Mouse (Mus musculus) heart, embryonic 16.5 days (tissue): ENCODE measurements around the gene Bex1. TPM values are rescaled to one million over a fixed set of nuclear protein-coding genes. Genes with fewer than 3 reads are reported as not detected.

Source experiments
- ATAC-seq: fragments of 200-750 bp; cut with Nextera tagmentation; replicated peaks from 2 replicates; pipeline ENCODE4 v1.8.0; 2017; ENCODE audit warnings: moderate number of reproducible peaks; ENCODE audit not compliant: insufficient read depth, low FRiP score; ENCODE audit errors: extremely low read depth
- H3K27ac ChIP-seq: fragments of 300-500 bp; sonication (generic); 2 replicates; pipeline ENCODE4 v1.5.1; 2014; ENCODE audit warnings: mild to moderate bottlenecking, low read length, control low read depth, moderate library complexity
- H3K27me3 ChIP-seq: fragments of 300-500 bp; sonication (generic); 2 replicates; pipeline ENCODE4 v1.6.1; 2014; ENCODE audit warnings: low read length, mixed read lengths; ENCODE audit not compliant: control insufficient read depth, insufficient read depth
- H3K36me3 ChIP-seq: fragments of 300-500 bp; sonication (generic); 2 replicates; pipeline ENCODE4 v1.6.1; 2014; ENCODE audit not compliant: control insufficient read depth, insufficient read depth
- H3K4me1 ChIP-seq: fragments of 300-500 bp; sonication (generic); 2 replicates; pipeline ENCODE4 v1.6.1; 2014; ENCODE audit warnings: low read length, mixed read lengths; ENCODE audit not compliant: control insufficient read depth, insufficient read depth
- H3K4me2 ChIP-seq: fragments of 300-500 bp; sonication (generic); 2 replicates; pipeline ENCODE4 v1.6.1; 2014; ENCODE audit warnings: low read depth, mild to moderate bottlenecking, control low read depth, low read length
- H3K4me3 ChIP-seq: fragments of 300-500 bp; sonication (generic); 2 replicates; pipeline ENCODE4 v1.5.1; 2014; ENCODE audit warnings: mild to moderate bottlenecking, control low read depth, low read length
- H3K9ac ChIP-seq: fragments of 300-500 bp; sonication (generic); 2 replicates; pipeline ENCODE4 v1.6.1; 2014; ENCODE audit warnings: low read length, control low read depth
- H3K9me3 ChIP-seq: fragments of 300-500 bp; sonication (generic); replicated peaks from 2 replicates; pipeline ENCODE4 v1.6.1; 2016; ENCODE audit warnings: low read length; ENCODE audit not compliant: control insufficient read depth
- WGBS: fragments of 180-500 bp; shearing (Covaris S2); extraction: QIAGEN DNeasy Blood & Tissue Kit; methylation state at CpG from one replicate; pipeline ENCODE4 v1.1.7; 2014; 5-methylcytosine and 5-hydroxymethylcytosine counted together
- polyA plus RNA-seq: library from polyadenylated mRNA; unstranded; fragments of >200 nt; fragmentation: Nextera tagmentation; extraction: Ambion mirVana; gene quantifications from 2 replicates; pipeline ENCODE4 v1.2.1, GENCODE M21; 2015

Bex1 gene
- polyA plus RNA-seq, 1 experiment from 2014 or later = 225 TPM

GRCm38 (mm10) chrX:136227768-136228167 is 12.5 kb upstream of the Bex1 start:
- Histone ChIP-seq H3K4me2 (no peak overlapping the region), H3K9me3 (no peaks in the 10 kb centered on the region), H3K9ac (no peak overlapping the region), H3K27me3 (no peaks in the 10 kb centered on the region), H3K4me1 (peaks cover 4% of the 10 kb centered on the region), H3K27ac (peak overlapping the region; percentile 40), H3K4me3 (no peak overlapping the region), H3K36me3 (no peaks in the 10 kb centered on the region)
- 36% methylated on average over 5 of the region's 5 CpGs for WGBS
- ATAC-seq = peak; percentile 67; the same call in 1 of the 2 replicates

- Histone ChIP-seq H3K4me2 (no peak overlapping the region), H3K4me1 (peaks cover 7% of the 10 kb centered on the region), H3K9ac (no peak overlapping the region), H3K27ac (peak overlapping the region; percentile 55; the same call in 1 of the 2 replicates), H3K9me3 (no peaks in the 10 kb centered on the region), H3K27me3 (no peaks in the 10 kb centered on the region), H3K36me3 (no peaks in the 10 kb centered on the region), H3K4me3 (no peak overlapping the region)
- WGBS = 55% methylated on average over 6 of the region's 6 CpGs
- peak; percentile 58; the same call in 1 of the 2 replicates for ATAC-seq
Observed at GRCm38 (mm10) chrX:136223714-136224113, 8.4 kb upstream of the Bex1 start.

- 33% methylated on average over 1 of the region's 1 CpGs for WGBS
- Histone ChIP-seq H3K27ac (peak overlapping the region; percentile 74), H3K9me3 (no peaks in the 10 kb centered on the region), H3K4me3 (no peak overlapping the region), H3K4me1 (peaks cover 3% of the 10 kb centered on the region; the same call in 1 of the 2 replicates), H3K36me3 (no peaks in the 10 kb centered on the region), H3K9ac (no peak overlapping the region), H3K4me2 (no peak overlapping the region), H3K27me3 (no peaks in the 10 kb centered on the region)
- ATAC-seq = no peak
Observed at GRCm38 (mm10) chrX:136216303-136216702, 990 bp upstream of the Bex1 start.

- no peaks in the 10 kb centered on the region for H3K36me3 ChIP-seq
- WGBS = 61% methylated on average over 2 of the region's 2 CpGs
- H3K4me1 ChIP-seq = no peaks in the 10 kb centered on the region
- no peak overlapping the region for H3K4me2 ChIP-seq
- no peaks in the 10 kb centered on the region for H3K9me3 ChIP-seq
- H3K9ac ChIP-seq = no peak overlapping the region
- no peak for ATAC-seq
- no peaks in the 10 kb centered on the region for H3K27me3 ChIP-seq
- H3K4me3 ChIP-seq = no peak overlapping the region
- no peak overlapping the region for H3K27ac ChIP-seq
Observed at GRCm38 (mm10) chrX:136213396-136213795, 1.9 kb downstream of the Bex1 start.

GRCm38 (mm10) chrX:136204406-136204805 is 10.9 kb downstream of the Bex1 start:
- ATAC-seq = no peak
- H3K27ac ChIP-seq = no peak overlapping the region
- H3K9ac ChIP-seq = no peak overlapping the region
- no peaks in the 10 kb centered on the region for H3K4me1 ChIP-seq
- H3K27me3 ChIP-seq = no peaks in the 10 kb centered on the region
- no peaks in the 10 kb centered on the region for H3K9me3 ChIP-seq
- WGBS = 71% methylated on average over 6 of the region's 6 CpGs
- H3K4me3 ChIP-seq = no peak overlapping the region
- H3K36me3 ChIP-seq = no peaks in the 10 kb centered on the region
- no peak overlapping the region for H3K4me2 ChIP-seq

- H3K4me3 ChIP-seq = peak within 1 kb of the TSS; percentile 54
- no peaks in the 10 kb centered on the region for H3K27me3 ChIP-seq
- peak; percentile 52; the same call in 1 of the 2 replicates for ATAC-seq
- WGBS = 10% methylated on average over 9 of the region's 9 CpGs
- no peaks in the 10 kb centered on the region for H3K4me1 ChIP-seq
- H3K36me3 ChIP-seq = no peaks in the 10 kb centered on the region
- H3K27ac ChIP-seq = peak within 1 kb of the TSS; percentile 59
- peak within 1 kb of the TSS; percentile 63 for H3K9ac ChIP-seq
- no peaks in the 10 kb centered on the region for H3K9me3 ChIP-seq
- H3K4me2 ChIP-seq = peak within 1 kb of the TSS; percentile 64
Observed at GRCm38 (mm10) chrX:136203664-136204066, 11.6 kb downstream of the Bex1 start, which contains the start of gene Tceal5. TSS of gene Tceal5 (minus strand) at chrX:136203876.

GRCm38 (mm10) chrX:136203257-136203656 is 12.1 kb downstream of the Bex1 start:
- Histone ChIP-seq H3K9ac (peak overlapping the region; percentile 63), H3K4me3 (peak overlapping the region; percentile 54), H3K36me3 (no peaks in the 10 kb centered on the region), H3K4me1 (no peaks in the 10 kb centered on the region), H3K27ac (peak overlapping the region; percentile 59), H3K27me3 (no peaks in the 10 kb centered on the region), H3K9me3 (no peaks in the 10 kb centered on the region), H3K4me2 (peak overlapping the region; percentile 64)
- WGBS = 14% methylated on average over 7 of the region's 7 CpGs
- ATAC-seq = no peak; the same call in 1 of the 2 replicates

- Histone ChIP-seq H3K4me3 (no peak overlapping the region), H3K4me2 (no peak overlapping the region), H3K4me1 (no peaks in the 10 kb centered on the region), H3K27ac (no peak overlapping the region), H3K27me3 (no peaks in the 10 kb centered on the region), H3K9me3 (no peaks in the 10 kb centered on the region), H3K9ac (no peak overlapping the region), H3K36me3 (no peaks in the 10 kb centered on the region)
- no peak for ATAC-seq
- 33% methylated on average over 1 of the region's 1 CpGs for WGBS
Observed at GRCm38 (mm10) chrX:136196873-136197272, 18.4 kb downstream of the Bex1 start.

GRCm38 (mm10) chrX:136195193-136195944 is 19.9 kb downstream of the Bex1 start:
- Histone ChIP-seq H3K27ac (no peak overlapping the region), H3K36me3 (no peaks in the 10 kb centered on the region), H3K9ac (no peak overlapping the region), H3K9me3 (no peaks in the 10 kb centered on the region), H3K4me1 (no peaks in the 10 kb centered on the region), H3K4me3 (no peak overlapping the region), H3K4me2 (no peak overlapping the region), H3K27me3 (no peaks in the 10 kb centered on the region)
- 80% methylated on average over 16 of the region's 16 CpGs for WGBS
- ATAC-seq = no peak
